10 mouse cellular contexts compared by ENCODE assay signal in genomic region chr16:43709062-43709413, GRCm38 (mm10). TPM values are rescaled to one million over a fixed set of nuclear protein-coding genes. Genes with fewer than 3 reads are reported as not detected.
A peak's percentile ranks its signal among the peaks of the same experiment; 100 is the strongest.
DNase-seq lines count a peak whose midpoint lies in the region; ATAC-seq and TF ChIP-seq lines count a peak whose summit lies in the region.
"Had no signal": no experiment of that assay in that cellular context is flagged by ENCODE, and none has a peak within 500 bp of the region (broad histone marks: within the 10 kb centered on the region; RNA-seq: fewer than 3 reads in every experiment).

No protein-coding gene starts in this region.

- no peak overlapping the region for H3K4me2 ChIP-seq in intestine, embryonic 16.5 days (ENCODE audit: low read depth, low read length)

- no peaks in the 10 kb centered on the region for H3K4me1 ChIP-seq in cerebellum, adult 2 months (ENCODE audit: control insufficient read depth, insufficient read depth, low read length)
- peaks cover 15% of the 10 kb centered on the region for H3K4me1 ChIP-seq in spleen, adult 2 months (ENCODE audit: control insufficient read depth, insufficient read depth, insufficient read length)
- no peaks in the 10 kb centered on the region for H3K4me1 ChIP-seq in intestine, embryonic 16.5 days (ENCODE audit: control insufficient read depth, insufficient read depth, low read length)

- no peak for TF ChIP-seq CTCF in cerebellum, adult 2 months (IDR thresholded peaks at IDR 0.05; ENCODE audit: borderline replicate concordance, insufficient read depth, low read depth, low read length)
- no peak for TF ChIP-seq CTCF in spleen, adult 2 months (IDR thresholded peaks at IDR 0.05; ENCODE audit: extremely low read depth, insufficient read depth, insufficient read length, insufficient replicate concordance)

- no peak for TF ChIP-seq POLR2A in cerebellum, adult 2 months (IDR thresholded peaks at IDR 0.05; ENCODE audit: borderline replicate concordance, insufficient read depth, low read length)
- no peak for TF ChIP-seq POLR2A in spleen, adult 2 months (IDR thresholded peaks at IDR 0.05; ENCODE audit: low read depth, low read length)

- H3K9me3 ChIP-seq in intestine, embryonic 16.5 days (ENCODE audit: control insufficient read depth, low read length) = no peaks in the 10 kb centered on the region

- WGBS in cerebellum, adult 2 months = 7% methylated on average over 15 of the region's 15 CpGs
- 58% methylated on average over 15 of the region's 15 CpGs for WGBS in spleen, adult 2 months
- WGBS in intestine, embryonic 16.5 days = 67% methylated on average over 15 of the region's 15 CpGs

- peak overlapping the region; percentile 54 for H3K4me3 ChIP-seq in cerebellum, adult 2 months (replicated peaks; ENCODE audit: insufficient read depth, low read depth, low read length)
- no peak overlapping the region for H3K4me3 ChIP-seq in spleen, adult 2 months (ENCODE audit: extremely low read depth, insufficient read depth, insufficient read length)
- H3K4me3 ChIP-seq in intestine, embryonic 16.5 days (ENCODE audit: low read length) = no peak overlapping the region

- H3K36me3 ChIP-seq in spleen, adult 2 months (ENCODE audit: control insufficient read depth, insufficient read depth, low read length) = no peaks in the 10 kb centered on the region
- no peaks in the 10 kb centered on the region for H3K36me3 ChIP-seq in intestine, embryonic 16.5 days (ENCODE audit: control insufficient read depth, insufficient read depth, low read length)

- ATAC-seq in intestine, embryonic 16.5 days = no peak
- ATAC-seq in frontal cortex, adult (ENCODE audit: low TSS enrichment) = no peak

- peak; percentile 12 to 37 for DNase-seq in cerebellum, adult 2 months
- DNase-seq in cerebellum, adult 11-12 months = no peak
- DNase-seq in spleen, adult 2 months (ENCODE audit: low read depth in 1 of 2, low spot score in 2 of 2) = no peak
- no peak for DNase-seq in spleen, postnatal 14 days (ENCODE audit: low spot score in 2 of 2)
- peak; percentile 86 for DNase-seq in induced T-regulatory cell, adult 2 months (ENCODE audit: low read depth)
- no peak for DNase-seq in gastrocnemius, postnatal 25 days

- no peaks in the 10 kb centered on the region for H3K27me3 ChIP-seq in cerebellum, adult 2 months (ENCODE audit: control insufficient read depth, insufficient read depth, low read length)
- no peaks in the 10 kb centered on the region for H3K27me3 ChIP-seq in spleen, adult 2 months (ENCODE audit: control insufficient read depth, insufficient read depth, low read length)
- H3K27me3 ChIP-seq in intestine, embryonic 16.5 days (replicated peaks; ENCODE audit: control insufficient read depth, insufficient read depth, low read length) = no peaks in the 10 kb centered on the region

- H3K27ac ChIP-seq in cerebellum, adult 2 months (ENCODE audit: insufficient read depth, low read length) = no peak overlapping the region
- H3K27ac ChIP-seq in spleen, adult 2 months (ENCODE audit: insufficient read depth, low read length) = peak overlapping the region; percentile 89
- no peak overlapping the region for H3K27ac ChIP-seq in intestine, embryonic 16.5 days (ENCODE audit: low read length)
- H3K27ac ChIP-seq: liver, embryonic 14.5 days had no signal

- H3K9ac ChIP-seq in intestine, embryonic 16.5 days (ENCODE audit: low read depth, low read length) = no peak overlapping the region
- H3K9ac ChIP-seq: liver, embryonic 14.5 days had no signal

RNA-seq across cellular contexts. Expression of gene Drd3, which starts 44.8 kb away (rescaled TPM):
- polyA plus RNA-seq in cerebellum, adult 2 months (2012; rRNA removed) = 0.26 and 0.30 TPM in 2 replicates
- not detected in 2 replicates for polyA plus RNA-seq in spleen, adult 2 months (2012; rRNA removed)
- not detected for total RNA-seq in gastrocnemius, postnatal 25 days (2021)
- polyA plus RNA-seq in intestine, embryonic 16.5 days (2015; fragmentation: Nextera tagmentation; extraction: Ambion mirVana) = not detected in 2 replicates
- polyA plus RNA-seq: C2C12; liver, embryonic 14.5 days had no signal

RNA-seq across cellular contexts. Expression of gene Tigit, which starts 45.1 kb away (rescaled TPM):
- not detected in 2 replicates for polyA plus RNA-seq in cerebellum, adult 2 months (2012; rRNA removed)
- polyA plus RNA-seq in spleen, adult 2 months (2012; rRNA removed) = 4.6 and 5.3 TPM in 2 replicates
- total RNA-seq in gastrocnemius, postnatal 25 days (2021) = not detected
- polyA plus RNA-seq in intestine, embryonic 16.5 days (2015; fragmentation: Nextera tagmentation; extraction: Ambion mirVana) = not detected in 2 replicates
- polyA plus RNA-seq: liver, embryonic 14.5 days had no signal

Comparison
In these comparisons a context has a peak if more than half of its experiments do, and no peak if none do; other contexts are left out.
1. DNase-seq: peak in cerebellum, adult 2 months (2 of 2) and induced T-regulatory cell, adult 2 months (single experiment); none in cerebellum, adult 11-12 months (single experiment), spleen, adult 2 months (0 of 2), spleen, postnatal 14 days (0 of 2) and gastrocnemius, postnatal 25 days (single experiment).